Mouse (Mus musculus) ES-E14 (cell line): ENCODE data around the gene Snapc2. TPM values are rescaled to one million over a fixed set of nuclear protein-coding genes. Genes with fewer than 3 reads are reported as not detected.

ENCODE experiments used
- DNase-seq: peaks from one replicate; pipeline ENCODE4 v3.0.0-alpha.2; 2013; ENCODE audit warnings: low read depth, low spot score
- H3K27ac ChIP-seq: 2 replicates; pipeline ENCODE4 v1.5.1; 2012; ENCODE audit warnings: low read depth, mild to moderate bottlenecking, low read length, moderate library complexity, mixed read lengths; ENCODE audit not compliant: poor library complexity, insufficient read depth, severe bottlenecking
- H3K36me3 ChIP-seq: 2 replicates; pipeline ENCODE4 v1.6.1; 2012; ENCODE audit warnings: mild to moderate bottlenecking, low read length, moderate library complexity, mixed read lengths; ENCODE audit not compliant: control insufficient read depth, poor library complexity, insufficient read depth, severe bottlenecking
- H3K4me1 ChIP-seq, 2 experiments: fragments of 150-350 bp in 1 of 2; sonication (generic) in 1 of 2; 2 replicates each; pipeline ENCODE4 v1.6.1; 2012; ENCODE audit warnings: low read length in 2 of 2, mild to moderate bottlenecking in 1 of 2, mixed read lengths in 1 of 2; ENCODE audit not compliant: control insufficient read depth in 2 of 2, insufficient read depth in 2 of 2, poor library complexity in 1 of 2
- H3K4me3 ChIP-seq, 2 experiments: fragments of 150-350 bp in 1 of 2; sonication (generic) in 1 of 2; 2 replicates each; pipeline ENCODE4 v1.5.1; 2012; ENCODE audit warnings: low read length in 2 of 2, low read depth in 1 of 2, mild to moderate bottlenecking in 1 of 2, mixed read lengths in 1 of 2; ENCODE audit not compliant: insufficient read depth in 1 of 2, poor library complexity in 1 of 2, severe bottlenecking in 1 of 2
- H3K9ac ChIP-seq: 2 replicates; pipeline ENCODE4 v1.6.1; 2012; ENCODE audit warnings: low read depth, mild to moderate bottlenecking, low read length, mixed read lengths; ENCODE audit not compliant: poor library complexity, insufficient read depth, severe bottlenecking
- H3K9me3 ChIP-seq: fragments of 150-350 bp; sonication (generic); 2 replicates; pipeline ENCODE4 v1.6.1; 2012; ENCODE audit warnings: low read depth, mild to moderate bottlenecking, low read length; ENCODE audit not compliant: control insufficient read depth, insufficient read depth
- CHD2 ChIP-seq: IDR thresholded peaks from 2 replicates; pipeline ENCODE4 v1.6.1; 2014; ENCODE audit warnings: mild to moderate bottlenecking, low read depth, low read length, inconsistent platforms
- HCFC1 ChIP-seq: IDR thresholded peaks from 2 replicates; pipeline ENCODE4 v1.6.1; 2012; ENCODE audit warnings: low read length, inconsistent platforms, borderline replicate concordance; ENCODE audit not compliant: insufficient read depth
- MAFK ChIP-seq: IDR thresholded peaks from 2 replicates; pipeline ENCODE4 v1.6.1; 2014; ENCODE audit warnings: mild to moderate bottlenecking, low read depth, low read length, inconsistent platforms; ENCODE audit not compliant: insufficient read depth
- ZC3H11A ChIP-seq: IDR thresholded peaks from 2 replicates; pipeline ENCODE4 v1.6.1; 2012; ENCODE audit warnings: low read depth, mild to moderate bottlenecking, inconsistent platforms, low read length, borderline replicate concordance
- ZNF384 ChIP-seq: IDR thresholded peaks from 2 replicates; pipeline ENCODE4 v1.6.1; 2012; ENCODE audit warnings: low read depth, low read length, inconsistent platforms
- in situ Hi-C, 2 experiments: fragments of 600-800 bp; cut with MboI; formaldehyde crosslinking; loops; one replicate each; pipeline ENCODE4 v1.15.1; 2025; ENCODE audit warnings: low sequenced_read_pairs in 2 of 2, inconsistent platforms in 1 of 2; ENCODE audit not compliant: unreplicated experiment in 2 of 2
- total RNA-seq: library from RNA; depleted of rRNA; stranded (reverse); fragments of 300-350 nt; gene quantifications from 2 replicates; pipeline ENCODE4 v1.2.3, GENCODE M21; 2012; rRNA removed

The Snapc2 gene
- total RNA-seq, 1 experiment = 15.9 TPM

DNA sequence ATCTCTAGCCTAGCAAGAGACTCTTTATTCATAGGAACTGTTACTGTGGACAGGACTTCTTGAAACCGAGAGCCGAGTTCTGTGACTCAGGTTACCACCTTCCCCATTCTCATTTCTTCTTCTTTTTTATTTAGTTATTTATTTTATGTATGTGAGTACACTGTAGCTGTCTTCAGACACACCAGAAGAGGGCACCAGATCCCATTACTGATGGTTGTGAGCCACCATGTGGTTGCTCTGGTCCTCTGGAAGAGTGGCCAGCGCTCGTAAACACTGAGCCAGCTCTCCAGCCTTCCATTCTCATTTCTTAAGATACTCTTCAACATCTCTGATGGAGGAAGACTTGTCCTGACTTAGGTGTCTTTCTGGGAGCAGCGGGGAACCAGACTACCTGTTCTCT, 39.9 kb downstream of the Snapc2 start:
- Histone ChIP-seq H3K4me1 (peaks cover 2% of the 10 kb centered on the region in 2 experiments; a peak in 1 of 4 replicates), H3K36me3 (peaks cover 26% of the 10 kb centered on the region), H3K27ac (no peak overlapping the region), H3K9me3 (no peaks in the 10 kb centered on the region), H3K9ac (no peak overlapping the region), H3K4me3 (no peak overlapping the region)
- TF ChIP-seq MAFK (no peak), HCFC1 (no peak), ZC3H11A (no peak), CHD2 (no peak), ZNF384 (no peak)
- in situ Hi-C loops = no loop called here
- DNase-seq = no peak

DNA sequence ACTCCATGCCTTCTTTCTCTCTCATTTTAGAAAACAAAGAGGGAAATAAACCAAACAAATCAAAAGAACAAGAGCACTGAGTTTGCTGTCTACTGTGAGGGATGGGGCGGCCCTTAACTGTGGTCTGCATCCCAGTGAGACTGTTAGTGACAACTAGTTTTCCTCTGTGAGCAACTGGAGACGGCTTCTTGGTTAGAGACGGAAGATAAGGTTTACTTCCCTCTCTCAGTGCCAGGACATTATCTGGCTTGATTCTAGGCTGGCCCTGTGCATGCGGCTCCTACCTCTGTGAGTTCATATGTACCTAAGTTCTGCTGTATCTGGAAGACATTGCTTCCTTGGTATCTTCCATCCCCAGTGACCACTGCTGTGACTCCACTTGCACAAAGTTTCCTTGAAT, 44.9 kb downstream of the Snapc2 start:
- H3K36me3 ChIP-seq = peaks cover 47% of the 10 kb centered on the region

DNA sequence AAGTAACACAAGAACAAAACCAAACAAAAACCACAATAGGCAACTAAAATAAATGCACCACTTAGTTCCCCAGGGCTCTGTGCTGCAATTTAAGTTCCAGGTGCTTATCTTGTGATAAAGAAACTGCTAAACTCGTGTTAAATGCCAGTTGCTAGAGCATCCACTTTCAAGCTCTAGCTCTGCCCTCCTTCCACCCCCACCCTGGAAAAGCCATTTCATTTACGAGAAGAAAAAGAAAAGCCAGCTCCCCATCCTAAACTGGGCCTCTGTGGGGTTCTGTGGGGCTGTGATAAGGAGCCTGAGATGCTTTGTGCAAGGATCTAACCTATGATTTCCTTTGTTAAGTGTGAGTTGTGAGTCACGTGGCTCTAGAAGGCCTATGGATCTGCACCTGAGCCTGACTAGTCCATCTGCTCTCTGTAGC, 51.3 kb downstream of the Snapc2 start:
- no peak for TF ChIP-seq ZNF384
- TF ChIP-seq CHD2 = no peak
- TF ChIP-seq HCFC1 = no peak
- no peak for TF ChIP-seq ZC3H11A
- TF ChIP-seq MAFK = no peak
- DNase-seq = no peak
- H3K36me3 ChIP-seq = peaks cover 40% of the 10 kb centered on the region
- no peak overlapping the region for H3K27ac ChIP-seq
- in situ Hi-C loops = no loop called here
- no peak overlapping the region for H3K4me3 ChIP-seq
- no peak overlapping the region for H3K9ac ChIP-seq
- peaks cover 0 to 1% of the 10 kb centered on the region in 2 experiments; a peak in 1 of 4 replicates for H3K4me1 ChIP-seq
- no peaks in the 10 kb centered on the region for H3K9me3 ChIP-seq

More for the DNA sequence above, 44.9 kb downstream of the Snapc2 start:
- peaks cover 0 to 1% of the 10 kb centered on the region in 2 experiments; a peak in 1 of 4 replicates for H3K4me1 ChIP-seq
- H3K9me3 ChIP-seq = no peaks in the 10 kb centered on the region
- no peak for DNase-seq
- H3K27ac ChIP-seq = no peak overlapping the region
- H3K4me3 ChIP-seq = no peak overlapping the region
- in situ Hi-C loops = no loop called here
- no peak overlapping the region for H3K9ac ChIP-seq
- TF ChIP-seq HCFC1 = no peak
- no peak for TF ChIP-seq ZNF384
- no peak for TF ChIP-seq CHD2
- TF ChIP-seq ZC3H11A = no peak
- TF ChIP-seq MAFK = no peak

Other genes starting within 250 kb of the Snapc2 start
- 0.54 TPM in 1 of 2 replicates, not detected in the other for gene Cd209f, start 147.2 kb upstream of the Snapc2 start, total RNA-seq
- gene Cd209g, start 119.0 kb upstream of the Snapc2 start, total RNA-seq = 0.18 TPM in 1 of 2 replicates, not detected in the other
- gene Evi5l, start 86.5 kb upstream of the Snapc2 start, total RNA-seq = 5.2 and 6.2 TPM in 2 replicates
- 0.54 and 1.2 TPM in 2 replicates for gene Prr36, start 35.6 kb upstream of the Snapc2 start, total RNA-seq
- 0.67 and 1.1 TPM in 2 replicates for gene Lrrc8e, start 26.3 kb upstream of the Snapc2 start, total RNA-seq
- gene Map2k7, start 14.3 kb upstream of the Snapc2 start, total RNA-seq = 21.0 and 22.0 TPM in 2 replicates
- not detected in 2 replicates for gene Gm49320, start 14.2 kb upstream of the Snapc2 start, total RNA-seq
- gene Tgfbr3l, start 4.9 kb upstream of the Snapc2 start, total RNA-seq = 1.1 and 1.6 TPM in 2 replicates
- gene Ctxn1, start 6.2 kb downstream of the Snapc2 start, total RNA-seq = 3.7 and 3.8 TPM in 2 replicates
- gene Timm44, start 22.8 kb downstream of the Snapc2 start, total RNA-seq = 72.5 and 78.8 TPM in 2 replicates
- 13.1 and 17.6 TPM in 2 replicates for gene Ccl25, start 72.1 kb downstream of the Snapc2 start, total RNA-seq
- 43.2 and 73.6 TPM in 2 replicates for gene Elavl1, start 72.3 kb downstream of the Snapc2 start, total RNA-seq
- gene Cers4, start 239.9 kb downstream of the Snapc2 start, total RNA-seq = 32.3 and 45.9 TPM in 2 replicates